Mouse (Mus musculus) testis, adult 2 months (tissue): Measurements from ENCODE around the gene Rhbdf2.

Experiments
- CTCF ChIP-seq: fragments of 200-500 bp; IDR thresholded peaks from 2 replicates; pipeline ENCODE4 v1.5.1; 2012; ENCODE audit warnings: low read depth, mild to moderate bottlenecking, inconsistent platforms, low read length, moderate library complexity; ENCODE audit not compliant: control insufficient read depth, insufficient read depth, insufficient replicate concordance
- POLR2A ChIP-seq: fragments of 200-500 bp; IDR thresholded peaks from 2 replicates; pipeline ENCODE4 v1.6.1; 2012; ENCODE audit warnings: low read depth, mild to moderate bottlenecking, inconsistent platforms, low read length, moderate library complexity; ENCODE audit not compliant: control insufficient read depth

GRCm38 (mm10) chr11:116618666-116619065 lies 8.2 kb downstream of the Rhbdf2 start:
- no peak for TF ChIP-seq CTCF
- no peak for TF ChIP-seq POLR2A
